Mouse (Mus musculus): ENCODE measurements at regions not wholly inside any gene's neighbourhood (a gene's known extent, or its start where the extent isn't known, plus 50 kb on each side); places are given as distances from the start of the nearest gene placed in this dataset.

GRCm38 (mm10) chr5:75880088-75880684, 98.1 kb downstream of the Kdr start:
- intact Hi-C loops (cut with DNase I) = no loop called here
- DNase-seq = peak in 1 of 2 experiments; percentile 26

- DNase-seq = peak in 1 of 2 experiments; percentile 43
- intact Hi-C loops (cut with DNase I) = no loop called here
Observed at GRCm38 (mm10) chr5:75878361-75878760, 99.9 kb downstream of the Kdr start.

GRCm38 (mm10) chr5:75877609-75877971, 100.7 kb downstream of the Kdr start:
- no peak for DNase-seq
- intact Hi-C loops (cut with DNase I) = loop anchor here (2.0 kb wide), 1 partner anchor 61 kb away; no protein-coding TSS in a partner anchor

GRCm38 (mm10) chr5:75876871-75877608, 101.2 kb downstream of the Kdr start:
- no peak for DNase-seq
- intact Hi-C loops (cut with DNase I) = loop anchor here (2.0 kb wide), 1 partner anchor 62 kb away; no protein-coding TSS in a partner anchor

- intact Hi-C loops (cut with DNase I) = loop anchor here (1.0 to 2.0 kb wide), 2 partner anchors 248 to 542 kb away; no protein-coding TSS in a partner anchor
- peak; percentile 79 to 91 for DNase-seq
Observed at GRCm38 (mm10) chr5:75871120-75871519, 107.1 kb downstream of the Kdr start.

GRCm38 (mm10) chr5:75870666-75871065, 107.6 kb downstream of the Kdr start:
- intact Hi-C loops (cut with DNase I) = loop anchor here (1.0 to 2.0 kb wide), 2 partner anchors 248 to 543 kb away; no protein-coding TSS in a partner anchor
- peak in 1 of 2 experiments; percentile 25 for DNase-seq

- intact Hi-C loops (cut with DNase I) = loop anchor here (10.0 kb wide), 2 partner anchors 435 to 675 kb away; partner anchors contain the start of gene Clock
- no peak for DNase-seq
Observed at GRCm38 (mm10) chr5:75869535-75869934, 108.7 kb downstream of the Kdr start.

GRCm38 (mm10) chr5:75865096-75865495, 113.2 kb downstream of the Kdr start:
- intact Hi-C loops (cut with DNase I) = loop anchor here (10.0 kb wide), 2 partner anchors 440 to 680 kb away; partner anchors contain the start of gene Clock
- DNase-seq = no peak

- DNase-seq = no peak
- intact Hi-C loops (cut with DNase I) = loop anchor here (2.0 to 10.0 kb wide), 5 partner anchors 255 to 681 kb away; partner anchors contain the start of gene Clock
Observed at GRCm38 (mm10) chr5:75863358-75863757, 114.9 kb downstream of the Kdr start.

GRCm38 (mm10) chr5:75862630-75862991, 115.6 kb downstream of the Kdr start:
- intact Hi-C loops (cut with DNase I) = loop anchor here (2.0 to 10.0 kb wide), 5 partner anchors 256 to 682 kb away; partner anchors contain the start of gene Clock
- peak; percentile 60 to 77 for DNase-seq

- intact Hi-C loops (cut with DNase I) = loop anchor here (2.0 to 10.0 kb wide), 5 partner anchors 257 to 683 kb away; partner anchors contain the start of gene Clock
- no peak for DNase-seq
Observed at GRCm38 (mm10) chr5:75861916-75862629, 116.2 kb downstream of the Kdr start.

GRCm38 (mm10) chr5:75859316-75859836, 118.9 kb downstream of the Kdr start:
- intact Hi-C loops (cut with DNase I) = loop anchor here (10.0 kb wide), 1 partner anchor 485 kb away; no protein-coding TSS in a partner anchor
- no peak for DNase-seq

GRCm38 (mm10) chr5:75850855-75851254, 127.4 kb downstream of the Kdr start:
- no peak for DNase-seq
- intact Hi-C loops (cut with DNase I) = loop anchor here (10.0 kb wide), 1 partner anchor 476 kb away; no protein-coding TSS in a partner anchor

GRCm38 (mm10) chr5:75847966-75848365, 130.3 kb downstream of the Kdr start:
- no peak for DNase-seq
- intact Hi-C loops (cut with DNase I) = no loop called here

GRCm38 (mm10) chr5:75847341-75847740, 130.9 kb downstream of the Kdr start:
- intact Hi-C loops (cut with DNase I) = no loop called here
- DNase-seq = no peak

GRCm38 (mm10) chr5:75846016-75846415, 132.2 kb downstream of the Kdr start:
- no peak for DNase-seq
- intact Hi-C loops (cut with DNase I) = no loop called here

GRCm38 (mm10) chr5:75843807-75844206, 134.5 kb downstream of the Kdr start:
- intact Hi-C loops (cut with DNase I) = no loop called here

GRCm38 (mm10) chr5:75840421-75840820, 137.8 kb downstream of the Kdr start:
- intact Hi-C loops (cut with DNase I) = no loop called here
- no peak for DNase-seq

More at GRCm38 (mm10) chr5:75843807-75844206, 134.5 kb downstream of the Kdr start:
- no peak for DNase-seq

- DNase-seq = peak; percentile 61
- intact Hi-C loops (cut with DNase I) = no loop called here
Observed at GRCm38 (mm10) chr5:75835556-75835961, 142.7 kb downstream of the Kdr start.

Data from heart, postnatal 14 days (tissue).